Mouse (Mus musculus) testis, postnatal 10 days (tissue): ENCODE results near the gene Alb.

ENCODE experiments used
- DNase-seq: peaks from one replicate; pipeline ENCODE4 v3.0.0; 2021; ENCODE audit warnings: low spot score

The Alb gene

GRCm38 (mm10) chr5:90460619-90461018, at the start of gene Alb:
Alb (plus strand) TSS chr5:90460897.
- DNase-seq = no peak

- DNase-seq = no peak
Observed at GRCm38 (mm10) chr5:90414142-90414924, 46.4 kb upstream of the Alb start.

DNA sequence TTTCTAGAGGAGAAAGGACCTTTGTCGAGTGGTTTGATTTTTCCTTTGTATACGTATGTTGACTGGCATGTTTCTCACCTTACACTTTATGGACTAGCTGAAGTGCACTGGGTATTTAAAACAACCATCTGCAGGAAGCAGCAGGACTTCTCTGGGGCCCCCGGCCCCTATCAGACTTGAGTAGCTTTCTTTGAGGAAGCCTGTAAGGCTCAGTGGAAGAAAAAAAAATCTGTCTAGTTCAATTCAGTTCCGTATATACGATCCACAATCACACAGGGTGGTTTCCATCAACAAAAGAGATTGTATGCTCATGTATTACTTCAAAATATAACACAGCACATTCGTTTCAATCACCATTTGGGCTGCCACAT, 45.8 kb upstream of the Alb start:
- no peak for DNase-seq

GRCm38 (mm10) chr5:90424625-90425024, 36.1 kb upstream of the Alb start:
- DNase-seq = no peak

- no peak for DNase-seq
Observed at GRCm38 (mm10) chr5:90425191-90425590, 35.5 kb upstream of the Alb start.

DNA sequence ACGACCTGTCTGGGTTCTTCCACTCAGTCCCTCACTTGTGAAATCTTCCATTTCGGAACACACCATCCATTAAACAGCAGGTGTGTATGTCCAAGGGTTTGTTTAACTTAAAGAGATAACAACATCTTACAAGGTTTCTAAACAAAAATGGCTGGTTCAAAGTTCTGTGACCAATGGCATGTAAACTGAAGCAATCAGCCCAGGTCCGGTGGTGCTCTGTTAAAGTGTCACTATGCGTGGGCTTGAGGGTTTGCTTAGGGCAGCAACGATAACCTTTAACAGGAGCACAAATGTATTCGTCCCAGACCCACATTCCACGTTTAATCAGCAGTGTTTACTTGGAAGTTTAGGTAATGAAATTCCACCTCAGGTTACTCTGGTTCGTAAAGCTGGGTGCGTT, 29.6 kb upstream of the Alb start:
- DNase-seq = no peak

GRCm38 (mm10) chr5:90439157-90439556, 21.5 kb upstream of the Alb start:
- no peak for DNase-seq

- DNase-seq = no peak
Observed at GRCm38 (mm10) chr5:90447577-90447976, 13.1 kb upstream of the Alb start.

DNA sequence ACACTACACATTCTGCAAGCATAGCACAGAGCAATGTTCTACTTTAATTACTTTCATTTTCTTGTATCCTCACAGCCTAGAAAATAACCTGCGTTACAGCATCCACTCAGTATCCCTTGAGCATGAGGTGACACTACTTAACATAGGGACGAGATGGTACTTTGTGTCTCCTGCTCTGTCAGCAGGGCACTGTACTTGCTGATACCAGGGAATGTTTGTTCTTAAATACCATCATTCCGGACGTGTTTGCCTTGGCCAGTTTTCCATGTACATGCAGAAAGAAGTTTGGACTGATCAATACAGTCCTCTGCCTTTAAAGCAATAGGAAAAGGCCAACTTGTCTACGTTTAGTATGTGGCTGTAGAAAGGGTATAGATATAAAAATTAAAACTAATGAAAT, 10.7 kb upstream of the Alb start:
- DNase-seq = no peak

DNA sequence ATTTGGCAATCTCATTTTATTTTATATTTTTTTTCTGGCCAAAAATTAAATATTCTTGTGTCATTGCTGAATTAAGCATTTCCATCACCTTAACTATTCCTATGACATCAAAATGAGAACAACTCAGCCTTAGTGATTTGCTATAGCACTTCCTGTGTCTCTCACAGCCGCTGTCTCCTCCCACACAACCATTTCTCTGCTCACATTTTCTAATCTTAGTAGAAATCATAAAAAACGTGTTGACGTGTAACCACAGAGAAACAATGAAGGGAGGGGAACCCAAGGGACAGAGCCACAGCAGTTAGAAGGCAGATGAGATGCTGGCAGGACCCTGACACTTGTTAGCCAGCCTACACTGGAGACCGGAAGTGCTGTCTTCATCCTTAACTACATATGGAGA, 8.0 kb upstream of the Alb start:
- DNase-seq = no peak

GRCm38 (mm10) chr5:90457241-90457640, 3.5 kb upstream of the Alb start:
- no peak for DNase-seq

- no peak for DNase-seq
Observed at GRCm38 (mm10) chr5:90458727-90459126, 2.0 kb upstream of the Alb start.

- no peak for DNase-seq
Observed at GRCm38 (mm10) chr5:90466806-90467205, 6.1 kb downstream of the Alb start.

- DNase-seq = no peak
Observed at GRCm38 (mm10) chr5:90467245-90467644, 6.5 kb downstream of the Alb start.

DNA sequence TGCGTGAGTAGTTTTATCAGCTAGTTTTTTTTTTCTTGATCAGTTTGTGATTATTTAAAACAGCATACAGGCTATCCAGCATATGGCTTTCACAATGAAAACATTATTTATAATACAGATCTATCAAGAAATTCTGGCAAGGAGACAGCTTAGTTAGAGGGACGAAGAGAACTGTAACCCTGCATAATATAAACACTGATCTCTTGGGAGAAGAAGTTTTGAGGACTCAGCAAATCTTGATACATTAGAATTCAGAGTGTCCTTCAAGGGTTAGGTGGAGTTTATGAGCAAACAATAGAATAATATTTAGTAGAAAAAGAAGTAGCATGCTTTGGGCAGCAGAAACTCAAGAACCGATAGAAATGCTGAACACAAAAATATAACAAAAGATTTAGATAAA, 10.1 kb downstream of the Alb start:
- DNase-seq = no peak

DNA sequence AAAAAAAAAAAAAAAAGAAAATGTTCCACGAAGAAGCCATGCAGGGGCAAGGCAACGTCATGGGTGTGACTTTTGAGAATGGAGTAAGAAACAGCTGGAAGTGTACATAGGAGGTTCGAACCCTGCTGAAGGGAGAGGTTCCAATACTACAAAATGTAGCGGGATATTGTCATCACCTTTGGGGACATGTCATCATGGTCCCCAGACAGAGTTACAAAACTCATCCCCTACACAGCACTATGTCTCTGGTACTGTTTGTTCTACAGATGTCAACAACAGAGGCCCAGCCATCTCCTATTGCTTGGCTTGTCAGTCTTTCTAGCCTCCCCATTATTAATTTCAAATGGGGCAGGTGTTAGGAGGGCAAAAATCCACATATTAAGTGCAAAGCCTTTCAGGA, 13.2 kb downstream of the Alb start:
- no peak for DNase-seq

GRCm38 (mm10) chr5:90474369-90474768, 13.7 kb downstream of the Alb start:
- no peak for DNase-seq

DNA sequence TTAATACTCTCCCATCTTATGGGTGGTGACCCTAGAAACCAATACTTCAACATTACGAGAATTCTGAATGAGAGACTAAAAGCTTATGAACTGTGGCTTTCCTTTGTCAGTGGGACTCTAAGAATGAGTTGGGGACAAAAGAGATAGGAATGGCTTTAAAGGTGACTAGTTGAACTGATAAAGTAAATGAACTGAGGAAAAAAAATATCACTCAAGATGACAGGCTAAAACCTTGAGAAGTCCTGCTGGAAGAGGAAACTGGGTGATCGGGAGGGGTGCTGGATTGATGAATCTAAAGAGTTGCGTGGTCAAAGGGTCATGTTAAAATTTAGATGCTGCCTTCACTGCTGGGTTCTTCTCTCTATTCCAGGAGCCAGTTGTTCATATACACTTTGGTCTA, 16.0 kb downstream of the Alb start:
- no peak for DNase-seq

- DNase-seq = no peak
Observed at GRCm38 (mm10) chr5:90477308-90478140, 16.8 kb downstream of the Alb start.

GRCm38 (mm10) chr5:90478886-90479285, 18.2 kb downstream of the Alb start:
- no peak for DNase-seq

DNA sequence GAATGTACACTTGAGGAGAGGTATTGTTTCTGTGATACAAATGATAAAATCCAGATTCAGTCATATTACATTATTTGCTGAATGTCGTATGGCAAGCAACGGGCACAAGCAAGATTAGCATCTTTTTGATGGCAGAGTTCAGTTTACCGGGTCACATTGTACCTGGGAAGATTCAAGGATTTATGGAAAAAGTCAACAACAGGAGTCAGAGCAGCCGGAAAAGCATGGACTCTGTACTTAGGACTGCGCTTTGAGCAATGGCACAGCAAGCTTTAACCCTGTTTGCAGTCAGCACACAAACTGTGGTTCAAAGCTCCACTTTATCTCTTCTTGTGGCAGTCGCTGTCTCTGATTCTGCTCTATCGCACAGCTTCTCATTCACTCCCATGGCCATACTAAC, 24.9 kb downstream of the Alb start:
- no peak for DNase-seq

- DNase-seq = no peak
Observed at GRCm38 (mm10) chr5:90488323-90488722, 27.6 kb downstream of the Alb start.

- DNase-seq = no peak
Observed at GRCm38 (mm10) chr5:90490518-90490917, 29.8 kb downstream of the Alb start, which contains the start of gene Afp. Afp (plus strand) TSS chr5:90490737.
